ENCODE assay signal across 10 mouse cellular contexts in genomic region chr12:32943347-32943746, GRCm38 (mm10). TPM values are rescaled to one million over a fixed set of nuclear protein-coding genes. Genes with fewer than 3 reads are reported as not detected.
DNase-seq lines count a peak whose midpoint lies in the region; ATAC-seq and TF ChIP-seq lines count a peak whose summit lies in the region.
"Had no signal": no experiment of that assay in that cellular context is flagged by ENCODE, and none has a peak within 500 bp of the region (broad histone marks: within the 10 kb centered on the region; RNA-seq: fewer than 3 reads in every experiment).

No protein-coding gene starts in this region.

- WGBS in lung, adult 2 months, result 30% methylated on average over 4 of the region's 4 CpGs
- 60% methylated on average over 4 of the region's 4 CpGs for WGBS in heart, embryonic 11.5 days (ENCODE audit: insufficient replicate concordance)
- 61% methylated on average over 4 of the region's 4 CpGs for WGBS in kidney, embryonic 14.5 days

- no peak overlapping the region for H3K4me2 ChIP-seq in heart, embryonic 11.5 days
- no peak overlapping the region for H3K4me2 ChIP-seq in kidney, embryonic 14.5 days (replicated peaks; ENCODE audit: low read depth, low read length)

- no peaks in the 10 kb centered on the region for H3K27me3 ChIP-seq in heart, embryonic 11.5 days (ENCODE audit: control insufficient read depth, insufficient read depth, low read length)
- H3K27me3 ChIP-seq in kidney, embryonic 14.5 days (ENCODE audit: control insufficient read depth, insufficient read depth, low read length), result no peaks in the 10 kb centered on the region

- H3K4me3 ChIP-seq in lung, adult 2 months (replicated peaks; ENCODE audit: extremely low read depth, low read depth, low read length), result no peak overlapping the region
- H3K4me3 ChIP-seq in heart, embryonic 11.5 days (ENCODE audit: low read depth, low read length), result no peak overlapping the region
- no peak overlapping the region for H3K4me3 ChIP-seq in kidney, embryonic 14.5 days (ENCODE audit: low read length)

- H3K27ac ChIP-seq in heart, embryonic 11.5 days (ENCODE audit: low read depth, low read length), result 0 out of 2 replicates have a peak overlapping the region, but pooled peaks have one; percentile 29
- 0 out of 2 replicates have a peak overlapping the region, but pooled peaks have one; percentile 6 for H3K27ac ChIP-seq in kidney, embryonic 14.5 days (ENCODE audit: low read depth, low read length)

- no peak; the same call in 1 of the 2 replicates for ATAC-seq in heart, embryonic 11.5 days (replicated peaks; ENCODE audit: insufficient number of reproducible peaks, low FRiP score, low TSS enrichment)
- ATAC-seq in kidney, embryonic 14.5 days (ENCODE audit: low FRiP score, low TSS enrichment), result no peak
- ATAC-seq in megakaryocyte, adult 5-6 weeks (ENCODE audit: poor library complexity, severe bottlenecking), result peak; percentile 36; the same call in 1 of the 2 replicates
- ATAC-seq in cerebellum, adult (ENCODE audit: insufficient number of reproducible peaks, low FRiP score, low TSS enrichment), result no peak
- ATAC-seq: hindbrain, embryonic 16.5 days had no signal

- no peaks in the 10 kb centered on the region for H3K36me3 ChIP-seq in heart, embryonic 11.5 days (ENCODE audit: control insufficient read depth, insufficient read depth, low read length)
- H3K36me3 ChIP-seq in kidney, embryonic 14.5 days (ENCODE audit: control insufficient read depth, insufficient read depth, low read length), result no peaks in the 10 kb centered on the region

- no peak for TF ChIP-seq POLR2A in lung, adult 2 months (IDR thresholded peaks at IDR 0.05; ENCODE audit: borderline replicate concordance, extremely low read depth, low read depth, low read length)

- no peak for TF ChIP-seq CTCF in lung, adult 2 months (IDR thresholded peaks at IDR 0.05; ENCODE audit: insufficient read depth, low read length)

- H3K9ac ChIP-seq in heart, embryonic 11.5 days (ENCODE audit: low read depth, low read length), result no peak overlapping the region
- no peak overlapping the region for H3K9ac ChIP-seq in kidney, embryonic 14.5 days (ENCODE audit: low read depth, low read length)

- H3K9me3 ChIP-seq in heart, embryonic 11.5 days (replicated peaks; ENCODE audit: control insufficient read depth, low read length), result no peaks in the 10 kb centered on the region
- no peaks in the 10 kb centered on the region for H3K9me3 ChIP-seq in kidney, embryonic 14.5 days (ENCODE audit: control insufficient read depth, low read length)

- peaks cover 8% of the 10 kb centered on the region for H3K4me1 ChIP-seq in lung, adult 2 months (ENCODE audit: control insufficient read depth, insufficient read depth, low read length)
- no peaks in the 10 kb centered on the region for H3K4me1 ChIP-seq in heart, embryonic 11.5 days (ENCODE audit: control insufficient read depth, insufficient read depth, low read length)
- H3K4me1 ChIP-seq in kidney, embryonic 14.5 days (ENCODE audit: control insufficient read depth, insufficient read depth, low read length), result no peaks in the 10 kb centered on the region

- DNase-seq in lung, adult 18-20 months, result peak; percentile 25 to 63
- DNase-seq in lung, adult 2 months, result no peak
- DNase-seq in right cerebral cortex, adult 18-20 months, result no peak
- no peak for DNase-seq in embryo, embryonic 10.5 days (ENCODE audit: low spot score)
- DNase-seq: thymus, adult 18-20 months had no signal

RNA-seq across cellular contexts. Expression of gene Sypl, which starts 10.3 kb away (rescaled TPM):
- 73.2 and 121 TPM in 2 replicates for polyA plus RNA-seq in lung, adult 2 months (2012; rRNA removed)
- 85.0 and 96.3 TPM in 2 replicates for polyA plus RNA-seq in heart, embryonic 11.5 days (2014; fragmentation: Nextera tagmentation; extraction: Ambion mirVana)
- 104 and 135 TPM in 2 replicates for polyA plus RNA-seq in kidney, embryonic 14.5 days (2014; fragmentation: Nextera tagmentation; extraction: Ambion mirVana)
- 114 and 117 TPM in 2 replicates for total RNA-seq in megakaryocyte, adult 5-6 weeks (2015)
- 50.6 and 62.0 TPM in 2 replicates for total RNA-seq in megakaryocyte, adult 5-6 weeks (2017)

Comparison
In these comparisons a context has a peak if more than half of its experiments do, and no peak if none do; other contexts are left out.
1. DNase-seq: peak in lung, adult 18-20 months (2 of 2); none in lung, adult 2 months (single experiment), right cerebral cortex, adult 18-20 months (single experiment) and embryo, embryonic 10.5 days (single experiment).